Mouse (Mus musculus): ENCODE data around the gene Nmrk2.
A peak's percentile ranks its signal among the peaks of the same experiment; 100 is the strongest.

GRCm38 (mm10) chr10:81192968-81193501 is 8.8 kb downstream of the Nmrk2 start:
- no peak for TF ChIP-seq CTCF (IDR thresholded peaks at IDR 0.05; ENCODE audit: control insufficient read depth, insufficient read depth, insufficient read length)
- TF ChIP-seq MYOD1 (IDR thresholded peaks at IDR 0.05; ENCODE audit: control insufficient read depth, insufficient read length, low read depth) = peak; percentile 58
- TF ChIP-seq MAX (IDR thresholded peaks at IDR 0.05) = no peak
- no peak for TF ChIP-seq USF1 (IDR thresholded peaks at IDR 0.05; ENCODE audit: low read depth)

All from C2C12 (cell line).